Mouse (Mus musculus) lung, postnatal 10 days (tissue): ENCODE results near the gene Gng7.
A peak's percentile ranks its signal among the peaks of the same experiment; 100 is the strongest.

Experiments used
- DNase-seq: peaks from one replicate; pipeline ENCODE4 v3.0.0; 2021

Gene Gng7

DNA sequence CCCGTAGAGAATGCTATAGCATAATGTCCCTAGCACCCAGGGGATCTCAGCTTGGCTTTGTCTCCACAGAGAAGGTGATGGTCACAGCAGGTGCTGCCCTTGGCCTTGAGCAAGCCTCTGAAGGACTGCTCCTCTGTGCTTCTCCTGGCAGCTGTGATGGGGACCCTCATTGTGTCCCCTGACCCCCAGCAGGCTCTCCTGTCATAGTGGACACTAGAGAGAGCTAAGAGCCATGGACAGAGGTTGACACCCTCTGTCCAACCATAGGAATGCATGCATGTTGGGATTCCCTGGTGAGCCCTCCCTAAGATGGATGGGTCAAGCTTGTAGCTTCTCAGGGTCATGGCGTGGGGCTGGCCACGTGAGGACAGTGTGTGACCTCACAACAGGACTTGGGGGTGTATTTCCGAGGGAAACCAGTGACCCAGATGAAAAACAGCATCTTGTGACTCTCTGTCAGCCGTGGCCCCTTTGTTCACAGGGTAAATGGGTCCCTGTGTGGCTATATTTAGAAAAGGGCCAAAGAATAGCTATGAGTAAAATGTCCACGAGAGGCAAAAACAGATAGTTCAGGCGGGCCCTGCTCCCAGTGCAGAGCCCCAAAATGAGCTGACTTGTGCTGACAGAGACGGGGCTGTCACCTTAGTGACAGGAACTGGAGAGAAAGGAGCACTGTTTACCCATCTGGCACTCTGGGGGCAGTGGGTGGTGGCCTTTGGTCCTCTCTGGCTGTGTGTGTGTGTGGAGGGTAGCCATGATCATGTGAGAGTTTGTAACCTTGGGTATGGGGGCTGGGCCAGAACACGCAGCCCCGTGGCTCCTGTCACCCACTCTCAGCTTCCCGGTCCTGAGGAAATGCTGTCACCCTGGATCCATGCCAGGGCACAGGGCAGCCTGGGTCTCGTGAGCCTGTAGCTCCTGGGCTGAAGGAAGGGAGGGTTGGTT, 51.4 kb downstream of the Gng7 start:
- DNase-seq, result peak; percentile 90

DNA sequence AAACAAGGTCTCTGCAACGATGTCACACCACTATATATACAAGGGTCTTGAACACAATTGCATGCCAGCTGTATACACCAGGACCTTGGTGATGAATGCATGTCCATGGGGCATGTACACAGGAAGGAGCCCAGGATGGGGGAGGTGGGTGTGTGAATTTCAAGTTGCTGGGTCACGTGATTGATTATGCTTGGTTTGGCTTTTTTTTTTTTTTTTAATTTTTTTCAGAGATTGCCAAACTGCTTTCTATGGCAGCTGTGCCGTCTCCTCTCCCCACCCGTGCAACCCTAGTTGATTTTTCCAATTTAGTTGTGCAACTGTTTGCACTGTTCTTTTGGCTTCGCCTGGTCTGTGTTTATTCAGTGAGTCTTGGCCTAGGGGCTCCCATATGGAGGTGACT, 52.2 kb downstream of the Gng7 start:
- peak; percentile 61 for DNase-seq

DNA sequence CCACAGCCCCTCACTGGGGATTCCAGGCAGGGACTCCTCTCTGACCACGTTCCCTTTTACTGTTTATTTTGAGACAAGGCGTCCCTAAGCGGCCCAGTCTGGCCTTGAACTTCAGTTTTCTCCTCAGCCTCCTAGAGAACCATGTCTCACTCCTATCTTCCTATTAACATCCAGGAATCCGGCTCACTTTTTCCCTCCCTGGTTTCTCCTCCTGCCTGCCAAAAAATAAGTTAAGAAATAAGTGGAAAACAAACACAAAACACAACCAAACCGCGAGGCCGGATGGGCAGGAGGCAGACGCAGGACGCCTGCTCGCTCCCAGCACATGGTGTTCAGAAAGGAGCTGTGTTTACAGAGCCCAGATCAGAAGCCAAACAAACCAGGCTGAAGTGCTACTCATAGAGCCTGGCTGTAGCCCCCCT, 52.7 kb downstream of the Gng7 start:
- peak; percentile 83 for DNase-seq

DNA sequence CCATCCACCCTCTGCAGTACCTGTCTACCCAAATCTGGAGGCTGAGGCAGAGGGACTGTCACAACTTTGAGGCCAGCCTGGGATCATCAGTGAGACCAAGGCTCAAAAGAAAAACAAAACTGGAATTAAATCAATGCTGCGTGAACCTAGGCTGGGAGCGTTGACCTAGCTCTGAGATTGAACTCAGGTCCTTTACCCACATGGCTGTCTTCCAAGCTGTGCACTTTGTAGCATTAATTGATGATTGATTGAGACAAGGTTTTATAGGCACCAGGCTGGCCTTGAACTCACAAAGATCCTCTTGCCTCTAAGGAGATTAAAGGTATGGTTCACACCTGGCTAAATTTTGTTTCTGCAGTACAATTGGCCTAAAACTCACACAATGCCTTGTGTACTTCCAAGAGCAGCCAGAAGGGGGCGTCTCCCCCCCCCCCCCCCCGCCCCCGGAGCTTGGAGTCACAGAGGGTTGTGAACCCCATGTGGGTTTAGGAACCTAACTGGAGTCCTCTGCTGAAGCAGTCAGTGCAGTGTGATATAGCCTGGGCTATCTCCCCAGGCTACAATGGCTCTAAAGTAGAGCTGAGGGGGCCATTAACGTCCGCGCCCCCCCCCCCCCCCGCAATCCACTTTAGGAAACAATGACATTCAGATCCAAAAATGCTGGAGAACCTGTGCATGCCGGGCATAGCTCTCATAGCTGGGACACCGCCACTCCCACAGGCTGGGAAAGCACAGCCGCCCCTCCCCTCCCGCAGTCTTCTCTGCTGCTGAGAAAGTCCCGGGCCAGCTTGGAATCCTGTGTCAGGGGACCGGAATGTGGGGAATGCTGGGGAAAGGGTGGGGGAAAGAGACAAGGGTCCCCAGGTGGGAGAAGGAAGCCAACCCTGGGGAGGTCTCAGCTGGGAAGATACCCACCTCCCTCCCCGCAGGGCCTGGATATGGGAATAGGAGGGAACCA, 53.9 kb downstream of the Gng7 start:
- peak; percentile 88 for DNase-seq

DNA sequence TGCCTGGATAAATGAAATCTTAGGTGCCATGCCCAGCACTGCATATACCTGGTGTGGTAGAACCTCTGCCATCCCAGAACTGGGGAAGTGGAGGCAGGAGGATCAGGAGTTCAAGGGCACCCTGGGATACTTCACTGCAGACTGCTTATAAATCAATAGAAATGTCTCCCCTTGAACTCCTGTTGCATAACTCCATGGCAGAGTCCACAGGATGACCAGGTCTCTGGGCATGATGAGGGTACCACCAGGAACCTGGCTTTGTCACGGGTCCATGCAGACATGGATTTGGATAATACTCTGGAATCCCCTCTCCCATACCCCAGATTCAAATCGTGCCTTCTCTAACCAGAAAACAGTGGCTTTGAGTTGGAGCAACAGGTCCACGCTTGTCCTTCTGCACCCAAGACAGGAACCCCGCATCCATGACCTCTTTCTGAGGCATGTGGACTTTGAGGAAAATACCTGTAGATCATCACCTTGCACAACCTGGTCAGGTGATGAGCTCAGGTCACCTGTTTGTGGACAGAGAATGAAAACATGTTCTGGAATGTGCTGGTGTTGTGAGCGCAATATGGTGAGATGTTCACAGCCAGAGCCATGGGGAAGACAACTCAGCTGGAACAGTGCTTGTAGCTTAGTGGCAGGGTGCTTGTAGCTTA, 55.6 kb downstream of the Gng7 start:
- no peak for DNase-seq

DNA sequence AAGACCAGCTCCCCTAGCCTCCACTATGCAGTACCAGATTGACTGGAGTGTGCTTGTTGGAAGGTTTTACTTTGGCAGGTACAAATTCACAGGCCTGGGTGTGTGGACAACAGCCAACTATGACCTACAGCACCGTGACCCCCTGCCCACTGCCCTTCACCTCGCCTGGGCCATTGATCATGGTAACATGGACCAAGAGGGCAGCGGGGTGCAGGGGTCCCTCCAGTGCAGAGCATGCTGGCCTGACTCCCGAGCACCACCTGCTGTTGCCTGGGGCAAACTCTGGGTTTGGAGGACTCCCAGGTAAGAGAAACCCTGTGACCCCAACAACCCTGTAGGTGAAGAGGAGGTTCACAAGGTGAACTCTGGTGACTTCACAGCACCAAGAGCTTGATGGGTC, 57.0 kb downstream of the Gng7 start:
- no peak for DNase-seq

DNA sequence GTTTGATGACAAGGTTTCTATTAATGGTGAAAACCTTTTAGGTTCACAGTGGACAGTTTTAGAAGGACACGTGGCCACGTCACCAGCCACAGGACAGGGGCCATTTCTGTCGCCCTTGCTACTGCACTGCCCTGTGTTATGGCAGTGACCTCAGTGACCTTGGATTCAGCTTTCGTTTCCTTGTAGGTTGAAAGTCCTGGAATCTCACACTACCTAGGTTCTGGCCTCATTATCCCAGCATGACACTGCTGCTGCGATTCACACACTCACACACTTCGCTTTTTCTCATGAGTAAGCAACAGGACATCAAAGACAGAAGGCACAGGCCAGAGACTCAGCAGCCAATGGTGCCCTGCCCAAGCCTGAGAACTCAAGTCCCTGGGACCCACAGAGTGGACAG, 57.8 kb downstream of the Gng7 start:
- no peak for DNase-seq

DNA sequence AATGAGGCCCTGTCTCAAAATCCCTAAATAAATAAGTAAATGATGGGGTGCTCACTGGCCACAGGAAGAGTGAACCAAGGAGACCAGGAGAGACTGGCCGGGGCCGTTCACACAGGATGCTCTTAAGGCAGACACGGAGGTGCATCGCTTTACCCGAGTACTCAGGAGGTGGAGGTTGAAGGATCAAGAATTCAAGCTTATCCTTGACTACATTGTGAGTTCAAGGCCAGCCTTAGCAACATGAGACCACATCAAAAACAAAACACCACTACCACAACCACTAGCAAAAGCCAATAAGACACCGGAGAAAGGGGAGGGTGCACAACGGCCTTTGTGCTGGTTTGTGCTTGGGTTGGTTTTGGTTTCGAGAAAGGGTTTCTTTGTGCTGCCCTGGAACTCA, 58.4 kb downstream of the Gng7 start:
- no peak for DNase-seq

DNA sequence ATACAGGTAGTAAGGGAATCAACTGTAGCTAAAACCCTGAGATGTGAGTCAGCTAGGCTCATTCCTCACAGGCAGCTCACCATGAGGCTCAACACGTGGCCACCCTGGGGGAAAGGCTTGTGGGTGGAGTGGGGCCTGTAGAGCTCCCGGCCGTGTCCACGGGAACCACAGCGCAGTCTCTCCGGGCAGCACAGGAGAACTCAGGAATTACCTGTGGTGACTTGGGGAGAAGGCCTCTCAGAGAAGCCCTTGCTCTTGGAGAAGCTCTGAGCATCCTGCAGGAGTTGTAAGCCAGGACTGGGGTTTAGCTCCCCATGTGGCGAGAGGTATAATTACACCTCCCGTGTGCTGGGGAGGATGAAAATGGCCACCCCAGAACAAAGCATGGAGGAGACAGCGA, 59.2 kb downstream of the Gng7 start:
- DNase-seq, result peak; percentile 83

DNA sequence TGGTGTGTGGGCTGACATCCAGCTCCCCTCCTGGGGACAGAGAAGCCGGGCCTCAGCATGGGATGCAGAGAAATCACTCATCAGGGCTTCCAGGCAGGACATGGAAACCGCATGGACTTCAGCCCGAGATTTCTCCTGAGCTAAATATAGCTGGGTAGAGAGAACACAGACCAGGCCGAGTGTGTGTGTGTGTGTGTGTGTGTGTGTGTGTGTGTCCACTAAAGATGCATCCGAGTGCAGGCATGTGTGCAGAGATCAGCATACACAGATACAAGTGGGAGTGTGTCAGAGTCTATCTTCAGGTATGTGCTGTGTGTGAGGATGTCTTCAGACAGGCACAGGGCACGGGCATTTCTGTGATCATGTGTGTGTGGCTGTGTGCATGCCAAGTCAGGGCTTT, 59.9 kb downstream of the Gng7 start:
- DNase-seq, result peak; percentile 54

DNA sequence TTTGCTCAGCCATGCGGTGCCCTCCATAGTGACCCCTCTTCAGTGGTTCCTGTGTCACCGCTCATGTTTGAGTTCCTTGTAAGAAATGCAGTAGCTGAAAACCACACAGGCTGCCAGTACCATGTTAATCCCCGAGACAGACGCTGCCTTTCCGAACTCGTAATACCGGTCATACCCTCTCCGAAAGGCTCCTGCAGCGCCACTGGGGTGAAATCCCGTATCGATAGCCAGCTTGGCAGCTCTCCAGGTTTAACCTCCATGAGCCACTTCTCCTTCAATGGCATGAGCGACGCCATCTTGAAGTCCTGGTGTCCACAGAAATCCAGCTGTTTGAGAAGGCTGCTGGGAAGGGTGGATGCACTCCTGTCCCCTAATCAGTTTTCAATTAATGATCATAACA, 60.3 kb downstream of the Gng7 start:
- no peak for DNase-seq

DNA sequence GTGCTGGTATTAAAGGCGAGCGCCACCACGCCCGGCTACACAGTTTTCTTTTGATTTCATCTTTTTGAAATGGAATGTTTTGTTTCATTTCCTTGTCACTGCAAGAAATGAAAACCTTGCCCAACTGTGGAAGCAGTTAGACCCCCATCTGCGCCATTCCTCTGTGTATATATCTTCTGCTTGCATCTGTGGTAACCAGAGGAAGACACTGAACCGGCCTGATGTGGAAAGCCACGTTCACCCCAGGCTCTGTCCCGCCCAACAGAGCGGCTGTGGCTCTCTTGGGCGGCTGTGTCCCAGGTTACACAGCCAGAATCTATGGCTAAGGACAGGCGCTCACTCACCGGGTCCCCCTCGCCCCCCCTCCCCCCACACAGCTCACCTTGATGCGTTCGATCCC, 62.3 kb downstream of the Gng7 start:
- no peak for DNase-seq

DNA sequence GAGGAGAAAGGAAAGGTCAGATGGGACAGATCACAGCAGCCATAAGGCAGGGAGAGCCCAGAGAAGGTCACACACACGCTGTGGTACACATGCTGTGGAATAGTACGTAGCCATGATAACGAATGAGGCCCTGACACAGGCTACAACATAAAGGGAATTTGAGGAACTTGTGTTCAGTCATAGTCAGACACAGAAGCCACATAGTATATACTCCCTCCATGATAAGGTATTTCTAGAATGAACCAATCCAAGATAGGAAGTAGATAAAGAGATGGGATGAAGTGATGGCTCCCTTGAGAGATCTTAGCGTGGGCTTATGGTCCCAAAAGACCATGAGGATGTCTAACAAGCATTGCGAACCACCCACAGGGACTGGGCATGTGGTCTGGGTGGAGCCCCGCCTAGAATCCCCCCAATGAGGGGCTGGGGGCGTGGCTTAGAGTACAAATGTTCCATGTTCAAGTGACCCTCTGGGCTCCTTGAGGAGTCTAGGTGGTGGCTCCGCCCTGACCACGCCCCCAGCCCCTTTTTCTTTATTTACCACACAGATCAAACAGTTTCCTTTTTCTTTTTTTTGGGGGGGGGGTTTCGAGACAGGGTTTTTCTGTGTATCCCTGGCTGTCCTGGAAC, 62.9 kb downstream of the Gng7 start:
- DNase-seq, result no peak

DNA sequence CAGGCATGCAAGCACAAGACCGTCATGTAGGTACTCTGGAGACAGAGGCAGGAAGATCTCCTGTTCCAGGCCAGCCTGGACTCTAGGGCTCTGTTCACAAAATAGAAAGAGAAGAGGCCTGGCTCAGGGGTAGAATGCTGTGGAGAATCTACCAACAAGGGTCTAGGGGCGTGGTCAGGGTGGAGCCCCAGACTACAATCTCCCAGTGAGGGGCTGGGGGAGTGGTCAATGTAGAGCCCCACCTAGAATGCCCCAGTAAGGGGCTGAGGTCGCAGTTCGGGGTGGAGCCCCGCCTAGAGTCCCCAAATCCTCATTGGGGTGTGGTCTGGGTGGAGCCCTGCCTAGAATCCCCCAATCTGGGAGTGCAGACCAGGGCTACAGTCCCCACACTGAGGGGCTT, 64.4 kb downstream of the Gng7 start:
- DNase-seq, result no peak

DNA sequence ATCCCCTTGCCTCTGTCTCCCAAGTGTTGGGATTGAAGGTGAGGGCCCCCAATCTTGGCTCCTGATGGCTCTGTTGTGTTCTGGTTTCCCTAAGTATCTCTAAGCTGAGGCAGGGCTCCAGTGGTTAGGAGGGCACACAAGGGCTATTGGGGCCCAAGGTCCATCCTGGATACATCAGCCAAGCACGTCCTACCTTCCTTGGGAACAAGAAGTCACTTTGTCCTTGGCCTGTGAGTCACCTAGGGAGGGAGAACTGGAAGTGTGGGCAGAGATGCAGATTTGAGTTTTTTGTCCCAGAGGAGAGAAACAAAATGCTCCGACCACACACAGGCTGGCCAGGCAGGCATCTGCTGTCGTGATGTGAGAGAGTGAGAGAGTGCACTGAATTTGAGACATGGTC, 65.7 kb downstream of the Gng7 start:
- no peak for DNase-seq

DNA sequence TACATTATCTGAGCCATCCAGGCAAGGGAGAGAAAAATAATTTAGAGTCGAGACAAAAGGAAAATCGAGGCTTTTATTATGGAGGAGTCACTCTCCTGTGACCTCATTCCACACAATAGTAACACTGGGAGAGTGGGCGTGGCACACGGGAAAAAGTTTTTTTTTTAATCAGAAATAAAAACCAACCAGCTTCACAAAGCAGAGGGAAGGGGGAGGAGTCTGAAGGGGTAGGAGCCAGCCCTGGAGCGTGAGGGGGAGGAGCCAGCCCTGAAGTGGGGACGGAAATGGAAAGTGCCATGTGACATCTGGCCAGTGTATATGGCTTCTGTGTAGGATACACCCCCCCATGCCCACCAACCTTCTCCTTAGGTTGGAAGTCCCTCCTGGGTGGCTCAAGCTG, 66.2 kb downstream of the Gng7 start:
- peak; percentile 86 for DNase-seq

DNA sequence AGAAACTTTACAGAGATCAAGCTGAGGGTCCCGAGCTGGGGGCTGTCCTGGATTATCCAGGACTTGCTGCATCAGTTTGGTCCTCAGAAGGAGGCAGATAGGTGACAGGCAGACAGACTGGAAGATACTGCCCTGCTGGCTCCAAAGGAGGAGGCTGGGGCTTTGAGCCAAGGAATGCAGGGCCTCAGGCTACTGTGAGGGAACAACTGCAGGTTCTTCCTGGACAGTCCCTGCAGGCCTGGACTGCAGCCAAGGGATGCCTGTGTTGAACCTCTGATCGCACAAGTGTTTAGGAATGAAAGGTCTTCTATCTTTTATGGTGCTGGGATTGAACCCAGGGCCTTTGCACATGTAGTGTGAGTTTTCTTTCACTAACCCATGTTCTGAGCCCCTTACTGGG, 66.9 kb downstream of the Gng7 start:
- peak; percentile 58 for DNase-seq

DNA sequence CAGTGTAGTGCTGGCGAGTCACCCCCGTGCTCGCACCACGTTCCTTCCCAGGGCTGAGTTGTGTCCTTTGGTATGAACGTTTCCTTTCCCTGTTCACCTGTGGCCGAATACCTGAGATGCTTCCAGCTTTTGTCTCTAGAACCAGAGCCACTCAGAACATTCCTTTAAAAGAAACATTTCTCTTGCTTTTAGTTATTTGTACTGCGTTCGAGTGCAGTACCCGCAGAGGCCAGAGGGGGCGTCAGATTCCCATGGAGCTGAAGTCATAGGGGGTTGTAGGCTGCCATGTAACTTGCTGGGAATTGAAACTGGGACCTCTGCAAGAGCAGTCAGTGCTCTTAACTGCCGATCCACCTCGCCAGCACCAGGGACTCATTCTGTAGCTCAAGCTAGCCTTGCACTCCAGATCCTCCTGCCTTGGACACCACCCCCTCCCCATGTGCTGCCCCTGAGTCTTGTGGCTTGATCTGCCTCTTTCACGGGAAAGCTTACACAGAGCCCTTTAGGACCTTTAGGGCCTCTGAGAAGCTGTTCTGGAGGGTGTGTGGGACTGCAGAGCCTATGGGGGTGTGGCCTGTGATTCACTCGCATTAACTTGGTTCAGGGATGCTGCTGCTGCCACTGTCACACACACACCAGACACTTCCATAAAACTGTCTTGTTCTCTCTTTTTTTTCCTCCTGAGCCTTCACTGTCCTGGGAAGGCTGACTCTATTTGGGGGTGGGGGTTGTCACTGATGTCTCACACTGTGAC, 67.9 kb downstream of the Gng7 start:
- DNase-seq, result peak; percentile 53

DNA sequence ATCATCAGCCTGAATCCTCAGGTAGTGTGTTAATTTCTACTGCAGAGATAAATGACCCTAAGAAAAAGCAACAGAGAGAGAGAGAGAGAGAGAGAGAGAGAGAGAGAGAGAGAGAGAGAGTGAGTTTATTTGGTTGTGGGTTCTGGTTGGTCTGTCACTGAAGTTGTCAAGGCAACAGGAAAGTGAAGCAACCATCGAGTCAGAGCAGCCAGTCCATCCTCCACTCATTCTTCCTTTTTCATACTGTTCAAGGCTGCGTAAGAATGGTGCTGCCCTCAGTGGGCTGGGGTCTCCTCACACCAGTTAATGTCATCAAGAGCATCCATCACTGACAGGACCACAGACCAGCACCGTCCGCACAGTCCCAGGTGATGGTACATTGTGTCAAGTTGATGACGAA, 70.5 kb downstream of the Gng7 start:
- no peak for DNase-seq

DNA sequence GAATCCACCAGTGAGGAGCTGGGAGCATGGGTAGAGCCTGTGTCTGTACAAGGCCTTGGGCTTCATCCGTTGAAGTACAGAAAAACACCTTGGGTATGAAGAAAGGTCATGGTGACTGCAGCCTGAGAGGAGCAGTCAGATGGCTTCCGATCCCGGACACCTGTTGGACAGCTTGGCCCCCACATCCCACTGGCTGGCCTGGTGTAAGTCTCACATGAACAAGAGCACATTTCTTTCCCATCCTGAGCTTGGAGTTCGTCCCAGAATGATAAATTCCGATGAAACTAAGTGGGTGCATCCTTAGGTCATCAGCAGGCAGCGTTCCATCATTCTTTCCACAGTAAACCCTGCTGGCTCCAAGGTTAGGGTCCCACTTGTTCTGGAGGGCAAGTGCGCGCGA, 71.0 kb downstream of the Gng7 start:
- no peak for DNase-seq

DNA sequence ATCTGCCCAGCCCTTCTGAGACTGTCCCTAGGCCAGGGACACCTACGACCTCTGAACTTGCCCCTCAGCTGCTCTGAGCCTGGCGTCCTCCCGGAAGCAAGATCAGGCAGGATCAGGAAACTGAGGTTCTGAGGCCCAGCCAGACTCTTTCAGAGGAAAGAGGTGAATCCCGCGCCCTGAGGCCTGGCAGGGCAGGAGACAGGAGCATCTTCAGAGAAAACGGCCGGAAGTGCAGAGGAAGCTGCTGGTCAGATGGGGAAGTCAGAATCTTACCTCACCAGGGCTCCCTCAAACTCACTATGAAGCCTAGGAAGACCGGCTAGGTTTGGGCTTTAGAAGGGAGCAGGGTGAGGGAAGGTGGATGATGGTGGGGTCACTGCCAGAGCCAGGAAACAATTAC, 71.8 kb downstream of the Gng7 start:
- no peak for DNase-seq

DNA sequence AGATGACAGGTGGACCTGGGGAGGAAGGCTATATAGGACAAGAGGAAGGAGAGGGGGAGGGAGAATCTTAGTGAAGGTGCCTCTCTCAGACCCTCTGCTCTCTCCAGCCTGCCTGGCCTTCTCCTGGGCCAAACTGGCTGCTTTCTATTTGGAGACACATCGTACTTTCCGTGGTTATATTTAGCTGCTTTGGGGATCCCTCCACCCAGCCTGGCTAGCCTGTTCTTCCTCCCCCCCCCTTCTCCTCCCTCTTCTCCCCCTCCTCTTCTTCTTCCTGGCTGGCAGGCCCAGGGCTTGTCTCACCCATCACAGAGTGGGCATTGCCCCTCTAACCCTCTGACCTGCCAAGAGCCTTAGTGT, 73.8 kb downstream of the Gng7 start:
- peak; percentile 40 for DNase-seq
